ENCODE assay signal across 31 mouse cellular contexts in the genomic region with DNA sequence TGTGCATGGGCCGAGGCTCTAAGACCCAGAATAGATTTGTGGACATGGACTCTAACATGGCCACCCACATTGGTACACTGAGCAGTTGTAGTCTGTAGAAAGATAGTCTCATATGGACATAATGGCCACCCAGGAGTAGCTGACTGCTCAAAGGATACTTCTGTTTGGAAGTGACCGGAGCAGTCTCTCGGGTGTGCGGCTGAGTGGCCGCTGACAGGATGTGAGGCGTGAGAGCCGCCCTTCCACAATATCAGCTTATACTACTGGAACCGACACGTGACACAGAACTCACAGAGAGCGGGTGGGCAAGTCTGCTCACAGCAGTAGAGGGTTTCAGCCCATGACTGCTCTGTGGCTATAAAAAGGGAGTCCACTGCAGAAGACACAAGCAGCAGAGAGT.
A peak's percentile ranks its signal among the peaks of the same experiment; 100 is the strongest.
DNase-seq lines count a peak whose midpoint lies in the region; ATAC-seq and TF ChIP-seq lines count a peak whose summit lies in the region.
"Had no signal": no experiment of that assay in that cellular context is flagged by ENCODE, and none has a peak within 500 bp of the region (broad histone marks: within the 10 kb centered on the region; RNA-seq: fewer than 3 reads in every experiment).

No protein-coding gene starts in this region.

- intact Hi-C loops in heart, adult 2 months (cut with DNase I) = no loop called here

- no peak for DNase-seq in heart, adult 2 months
- no peak for DNase-seq in kidney, postnatal 4 days
- peak; percentile 48 for DNase-seq in lung, postnatal 0 days (ENCODE audit: low spot score)
- DNase-seq in lung, adult 2 months = no peak
- DNase-seq in limb, embryonic 14.5 days (ENCODE audit: low spot score) = peak; percentile 9
- no peak for DNase-seq in layer of hippocampus, postnatal 10 days (ENCODE audit: low spot score in 2 of 2)
- DNase-seq: adrenal gland, postnatal 10 days; cerebellum, adult 8-10 months; cerebellum, postnatal 25 days; forebrain, postnatal 0 days; gastrocnemius, postnatal 10 days; kidney, adult 18-20 months; kidney, postnatal 36 days; layer of hippocampus, postnatal 36 days; liver, postnatal 0 days; right cerebral cortex, postnatal 4 days; thymus, adult 2 months; thymus, postnatal 4 days had no signal

- no peak for TF ChIP-seq EP300 in heart, adult 2 months (IDR thresholded peaks at IDR 0.05; ENCODE audit: insufficient read depth, low read depth, low read length)
- no peak for TF ChIP-seq EP300 in lung, postnatal 0 days (IDR thresholded peaks at IDR 0.05)

- H3K4me3 ChIP-seq in heart, embryonic 11.5 days (ENCODE audit: low read depth, low read length) = no peak overlapping the region
- no peak overlapping the region for H3K4me3 ChIP-seq in heart, adult 2 months
- no peak overlapping the region for H3K4me3 ChIP-seq in kidney, embryonic 16.5 days (ENCODE audit: low read length)
- no peak overlapping the region for H3K4me3 ChIP-seq in lung, postnatal 0 days (ENCODE audit: low read depth, low read length)
- H3K4me3 ChIP-seq in lung, adult 2 months (replicated peaks; ENCODE audit: extremely low read depth, low read depth, low read length) = no peak overlapping the region
- no peak overlapping the region for H3K4me3 ChIP-seq in limb, embryonic 14.5 days (replicated peaks; ENCODE audit: low read length)
- H3K4me3 ChIP-seq: embryonic facial prominence, embryonic 10.5 days; embryonic facial prominence, embryonic 15.5 days; forebrain, embryonic 12.5 days; kidney, embryonic 15.5 days; liver, embryonic 12.5 days; megakaryocyte, embryonic 14.5 days; midbrain, embryonic 12.5 days; myocyte; neural tube, embryonic 12.5 days had no signal

- peak overlapping the region; percentile 41 for H3K27ac ChIP-seq in heart, embryonic 11.5 days (ENCODE audit: low read depth, low read length)
- H3K27ac ChIP-seq in heart, adult 2 months = no peak overlapping the region
- H3K27ac ChIP-seq in kidney, embryonic 16.5 days (ENCODE audit: low read length) = no peak overlapping the region
- H3K27ac ChIP-seq in lung, postnatal 0 days (ENCODE audit: low read length) = no peak overlapping the region
- no peak overlapping the region for H3K27ac ChIP-seq in limb, embryonic 14.5 days (replicated peaks; ENCODE audit: low read depth, low read length)
- H3K27ac ChIP-seq: embryonic facial prominence, embryonic 10.5 days; embryonic facial prominence, embryonic 15.5 days; forebrain, embryonic 12.5 days; kidney, embryonic 15.5 days; liver, embryonic 12.5 days; midbrain, embryonic 12.5 days; neural tube, embryonic 12.5 days had no signal

- no peak overlapping the region for H3K9ac ChIP-seq in heart, embryonic 11.5 days (ENCODE audit: low read depth, low read length)
- no peak overlapping the region for H3K9ac ChIP-seq in heart, adult 2 months (ENCODE audit: low read depth, low read length)
- H3K9ac ChIP-seq in kidney, embryonic 16.5 days (replicated peaks; ENCODE audit: low read length) = no peak overlapping the region
- H3K9ac ChIP-seq in lung, postnatal 0 days (replicated peaks; ENCODE audit: low read depth) = no peak overlapping the region
- H3K9ac ChIP-seq in limb, embryonic 14.5 days (ENCODE audit: low read depth, low read length, severe bottlenecking) = no peak overlapping the region
- H3K9ac ChIP-seq: embryonic facial prominence, embryonic 15.5 days; forebrain, embryonic 12.5 days; forebrain, postnatal 0 days; kidney, embryonic 15.5 days; liver, embryonic 12.5 days; liver, postnatal 0 days; midbrain, embryonic 12.5 days; neural tube, embryonic 12.5 days had no signal

- H3K4me1 ChIP-seq in heart, embryonic 11.5 days (ENCODE audit: control insufficient read depth, insufficient read depth, low read length) = peaks cover 3% of the 10 kb centered on the region; the same call in 1 of the 2 replicates
- H3K4me1 ChIP-seq in heart, adult 2 months (ENCODE audit: control insufficient read depth, insufficient read depth, low read length) = no peaks in the 10 kb centered on the region
- H3K4me1 ChIP-seq in kidney, embryonic 16.5 days (ENCODE audit: insufficient read depth, low read length) = no peaks in the 10 kb centered on the region
- no peaks in the 10 kb centered on the region for H3K4me1 ChIP-seq in lung, postnatal 0 days (ENCODE audit: insufficient read depth, low read depth, low read length)
- H3K4me1 ChIP-seq in lung, adult 2 months (ENCODE audit: control insufficient read depth, insufficient read depth, low read length) = peaks cover 6% of the 10 kb centered on the region; the same call in 1 of the 2 replicates
- no peaks in the 10 kb centered on the region for H3K4me1 ChIP-seq in limb, embryonic 14.5 days (ENCODE audit: control insufficient read depth, insufficient read depth, low read length)
- H3K4me1 ChIP-seq: embryonic facial prominence, embryonic 15.5 days had no signal

- 34% methylated on average over 10 of the region's 10 CpGs for WGBS in heart, embryonic 11.5 days (ENCODE audit: insufficient replicate concordance)
- 40% methylated on average over 10 of the region's 10 CpGs for WGBS in heart, adult 2 months
- 75% methylated on average over 10 of the region's 10 CpGs for WGBS in kidney, embryonic 16.5 days
- WGBS in lung, postnatal 0 days = 42% methylated on average over 10 of the region's 10 CpGs
- 49% methylated on average over 10 of the region's 10 CpGs for WGBS in lung, adult 2 months
- 90% methylated on average over 10 of the region's 10 CpGs for WGBS in limb, embryonic 14.5 days

- ATAC-seq in heart, embryonic 11.5 days (replicated peaks; ENCODE audit: insufficient number of reproducible peaks, low FRiP score, low TSS enrichment) = peak; percentile 75
- ATAC-seq in kidney, embryonic 16.5 days (ENCODE audit: low FRiP score, low TSS enrichment) = 0 out of 2 replicates have a peak, but pooled peaks have one; percentile 19
- peak; percentile 80 for ATAC-seq in lung, postnatal 0 days
- ATAC-seq in limb, embryonic 14.5 days (ENCODE audit: low FRiP score, low read depth) = no peak
- ATAC-seq: forebrain, postnatal 0 days; hindbrain, embryonic 16.5 days; liver, embryonic 12.5 days; liver, postnatal 0 days; Patski had no signal

- H3K4me2 ChIP-seq in heart, embryonic 11.5 days = peak overlapping the region; percentile 34; the same call in 1 of the 2 replicates
- no peak overlapping the region for H3K4me2 ChIP-seq in kidney, embryonic 16.5 days (replicated peaks; ENCODE audit: low read depth, low read length)
- H3K4me2 ChIP-seq in lung, postnatal 0 days (replicated peaks; ENCODE audit: low read depth, low read length) = no peak overlapping the region
- H3K4me2 ChIP-seq in limb, embryonic 14.5 days (replicated peaks; ENCODE audit: low read depth, low read length, severe bottlenecking) = no peak overlapping the region
- H3K4me2 ChIP-seq: embryonic facial prominence, embryonic 15.5 days; forebrain, embryonic 12.5 days; kidney, embryonic 15.5 days; liver, embryonic 12.5 days; midbrain, embryonic 12.5 days; neural tube, embryonic 12.5 days had no signal

- H3K36me3 ChIP-seq in heart, embryonic 11.5 days (ENCODE audit: control insufficient read depth, insufficient read depth, low read length) = no peaks in the 10 kb centered on the region
- no peaks in the 10 kb centered on the region for H3K36me3 ChIP-seq in heart, adult 2 months (ENCODE audit: control insufficient read depth, insufficient read depth, low read length)
- no peaks in the 10 kb centered on the region for H3K36me3 ChIP-seq in kidney, embryonic 16.5 days (ENCODE audit: insufficient read depth, low read length)
- no peaks in the 10 kb centered on the region for H3K36me3 ChIP-seq in lung, postnatal 0 days (ENCODE audit: insufficient read depth, low read length)
- no peaks in the 10 kb centered on the region for H3K36me3 ChIP-seq in limb, embryonic 14.5 days (ENCODE audit: control insufficient read depth, insufficient read depth, low read length)
- H3K36me3 ChIP-seq: embryonic facial prominence, embryonic 10.5 days; embryonic facial prominence, embryonic 15.5 days; forebrain, embryonic 12.5 days; kidney, embryonic 15.5 days; liver, embryonic 12.5 days; midbrain, embryonic 12.5 days; neural tube, embryonic 12.5 days had no signal

- H3K9me3 ChIP-seq in heart, embryonic 11.5 days (replicated peaks; ENCODE audit: control insufficient read depth, low read length) = no peaks in the 10 kb centered on the region
- H3K9me3 ChIP-seq in kidney, embryonic 16.5 days (ENCODE audit: low read length) = no peaks in the 10 kb centered on the region
- H3K9me3 ChIP-seq in lung, postnatal 0 days (ENCODE audit: low read length) = no peaks in the 10 kb centered on the region
- no peaks in the 10 kb centered on the region for H3K9me3 ChIP-seq in limb, embryonic 14.5 days (ENCODE audit: control insufficient read depth, low read length)
- H3K9me3 ChIP-seq: embryonic facial prominence, embryonic 10.5 days; embryonic facial prominence, embryonic 15.5 days; forebrain, embryonic 12.5 days; kidney, embryonic 15.5 days; liver, embryonic 12.5 days; megakaryocyte, embryonic 14.5 days; midbrain, embryonic 12.5 days; neural tube, embryonic 12.5 days had no signal

- H3K27me3 ChIP-seq in heart, embryonic 11.5 days (ENCODE audit: control insufficient read depth, insufficient read depth, low read length) = no peaks in the 10 kb centered on the region
- H3K27me3 ChIP-seq in heart, adult 2 months (ENCODE audit: control insufficient read depth, insufficient read depth, low read length) = no peaks in the 10 kb centered on the region
- H3K27me3 ChIP-seq in kidney, embryonic 16.5 days (ENCODE audit: insufficient read depth, low read length) = no peaks in the 10 kb centered on the region
- no peaks in the 10 kb centered on the region for H3K27me3 ChIP-seq in lung, postnatal 0 days (replicated peaks; ENCODE audit: insufficient read depth, low read length)
- H3K27me3 ChIP-seq in limb, embryonic 14.5 days (ENCODE audit: control insufficient read depth, insufficient read depth, low read length) = no peaks in the 10 kb centered on the region
- H3K27me3 ChIP-seq: embryonic facial prominence, embryonic 15.5 days; forebrain, embryonic 12.5 days; kidney, embryonic 15.5 days; liver, embryonic 12.5 days; megakaryocyte, embryonic 14.5 days; midbrain, embryonic 12.5 days; neural tube, embryonic 12.5 days; Patski had no signal

- TF ChIP-seq CTCF in heart, adult 2 months (IDR thresholded peaks at IDR 0.05) = no peak
- no peak for TF ChIP-seq CTCF in lung, postnatal 0 days (IDR thresholded peaks at IDR 0.05)
- TF ChIP-seq CTCF in lung, adult 2 months (IDR thresholded peaks at IDR 0.05; ENCODE audit: insufficient read depth, low read length) = no peak

- TF ChIP-seq POLR2A in heart, adult 2 months (IDR thresholded peaks at IDR 0.05; ENCODE audit: insufficient read depth, low read depth, low read length) = no peak
- no peak for TF ChIP-seq POLR2A in lung, adult 2 months (IDR thresholded peaks at IDR 0.05; ENCODE audit: borderline replicate concordance, extremely low read depth, low read depth, low read length)
- TF ChIP-seq POLR2A in limb, embryonic 14.5 days (IDR thresholded peaks at IDR 0.05; ENCODE audit: borderline replicate concordance, extremely low read depth, insufficient read depth, insufficient read length) = no peak

- no peaks in the 10 kb centered on the region for H3K79me2 ChIP-seq in heart, adult 2 months (replicated peaks; ENCODE audit: control insufficient read depth, insufficient read depth, low read length)

Comparison
In these comparisons a context has a peak if more than half of its experiments do, and no peak if none do; other contexts are left out.
1. DNase-seq: peak in lung, postnatal 0 days (single experiment) and limb, embryonic 14.5 days (single experiment); none in heart, adult 2 months (0 of 2), kidney, postnatal 4 days (0 of 2), lung, adult 2 months (single experiment) and layer of hippocampus, postnatal 10 days (0 of 2).